Mouse (Mus musculus) thymus, adult 18-20 months (tissue): ENCODE data around the gene Tspan11.

Experiments used
- DNase-seq, 2 experiments: peaks; one replicate each; pipeline ENCODE4 v3.0.0; 2022; ENCODE audit warnings: mixed read lengths in 2 of 2

Gene Tspan11

DNA sequence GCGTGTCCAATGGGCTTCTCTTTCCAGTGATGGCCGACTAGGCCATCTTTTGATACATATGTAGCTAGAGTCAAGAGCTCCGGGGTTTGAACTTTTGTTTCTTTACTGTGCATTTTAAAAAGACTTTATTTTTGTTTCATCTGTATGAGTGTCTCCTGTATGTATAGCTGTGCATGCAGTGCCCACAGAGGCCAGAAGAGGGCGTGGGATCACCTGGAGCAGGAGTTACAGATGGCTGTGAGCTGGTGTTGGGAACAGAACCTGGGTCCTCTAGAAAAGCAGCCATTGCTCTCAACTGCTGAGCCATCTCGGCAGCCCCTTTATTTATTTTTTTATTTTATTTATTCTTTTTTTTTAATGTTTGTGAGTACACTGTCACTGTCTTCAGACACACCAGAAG, 109.5 kb downstream of the Tspan11 start:
- DNase-seq = no peak

DNA sequence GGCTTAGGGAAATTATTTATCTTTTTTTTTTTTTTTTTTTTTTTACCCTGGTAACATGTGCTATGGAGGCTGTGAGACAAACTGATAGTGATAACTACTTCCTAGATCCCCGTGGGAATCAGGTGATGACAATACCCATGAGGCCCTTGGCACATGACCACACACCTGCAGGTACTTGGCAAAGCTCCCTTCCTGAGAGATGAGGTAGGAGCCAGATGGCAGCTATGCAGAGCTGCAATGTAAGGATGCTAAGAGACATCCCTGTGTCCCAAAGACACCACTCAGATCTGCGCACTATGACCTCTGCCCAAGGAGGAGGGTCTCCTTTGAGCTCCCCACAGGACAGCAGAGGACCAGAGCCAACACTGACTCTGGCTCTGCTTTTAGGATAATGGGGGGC, 111.7 kb downstream of the Tspan11 start:
- no peak for DNase-seq

DNA sequence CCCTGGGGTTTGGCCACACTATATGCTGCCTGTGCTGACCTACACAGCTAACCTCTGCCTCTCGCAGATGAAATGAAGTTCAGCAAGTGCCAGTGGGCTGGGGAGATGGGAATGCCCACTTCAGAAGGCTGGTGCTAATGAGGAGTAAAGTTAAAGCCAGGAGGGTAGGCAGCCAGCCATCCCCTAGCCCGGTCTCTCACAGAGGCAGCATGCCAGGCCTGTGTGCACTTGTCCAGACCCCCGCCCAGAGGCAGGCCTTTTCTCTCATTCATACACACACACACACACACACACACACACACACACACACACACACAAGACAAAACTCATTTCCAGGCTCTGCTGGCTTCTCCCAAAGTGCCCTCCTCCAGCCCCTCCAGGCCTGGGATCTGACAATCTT, 113.4 kb downstream of the Tspan11 start:
- no peak for DNase-seq

DNA sequence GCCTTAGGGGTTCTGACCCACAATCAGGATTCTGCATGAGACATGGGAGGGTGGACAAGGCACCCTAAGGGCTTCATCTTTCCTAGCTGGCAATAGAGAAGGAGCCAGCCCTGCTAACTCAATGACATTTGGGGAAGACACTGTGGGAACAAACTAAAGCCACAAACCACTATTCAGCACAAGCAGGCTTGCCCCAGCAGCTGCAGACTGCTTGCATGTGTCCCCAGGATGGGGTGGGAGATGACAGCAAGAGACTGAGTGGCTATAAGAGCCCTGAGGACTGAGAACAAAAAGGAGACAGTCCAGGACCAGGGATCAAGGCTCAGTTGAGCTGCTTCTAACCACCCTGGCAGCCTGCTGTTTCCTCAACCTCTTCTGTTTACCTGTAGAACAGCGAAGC, 114.2 kb downstream of the Tspan11 start:
- DNase-seq = no peak

DNA sequence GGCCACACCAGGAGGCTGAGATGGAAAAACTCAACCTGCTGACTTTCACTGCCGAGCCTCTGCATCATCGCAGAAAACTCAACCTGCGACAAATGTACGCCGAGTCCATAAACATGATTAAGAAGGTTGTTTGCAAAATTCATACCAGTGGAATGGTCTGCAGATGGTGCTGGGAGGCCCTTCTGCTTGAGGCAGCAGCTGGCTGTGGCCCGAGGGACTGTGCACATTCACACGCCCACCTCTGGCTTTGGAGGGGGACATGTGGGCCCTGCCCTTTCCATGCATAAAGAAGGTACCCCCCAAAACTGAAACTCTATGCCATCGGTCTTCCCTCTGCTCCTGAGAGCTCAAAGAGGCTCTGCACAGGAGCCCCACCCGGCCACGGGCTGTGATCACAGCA, 114.7 kb downstream of the Tspan11 start:
- DNase-seq = no peak

DNA sequence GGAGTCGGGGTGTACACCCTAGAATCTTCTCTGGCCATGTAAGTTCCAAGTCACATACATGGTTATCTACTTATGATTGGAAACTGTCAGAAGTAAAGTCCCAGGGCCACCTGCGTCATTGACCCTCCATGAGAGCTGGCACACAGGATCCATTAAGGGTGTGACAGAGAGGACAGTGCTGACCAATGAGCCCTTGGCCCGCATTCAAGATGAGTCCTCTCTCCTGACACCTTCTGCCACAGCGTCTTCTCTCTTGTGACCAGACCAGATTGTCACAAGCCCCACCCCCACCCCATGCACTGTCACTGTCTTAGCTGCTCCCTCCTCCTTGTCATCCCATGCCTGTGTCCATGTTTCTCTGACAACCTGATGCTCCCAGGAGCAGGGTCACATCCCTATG, 115.3 kb downstream of the Tspan11 start:
- no peak for DNase-seq

DNA sequence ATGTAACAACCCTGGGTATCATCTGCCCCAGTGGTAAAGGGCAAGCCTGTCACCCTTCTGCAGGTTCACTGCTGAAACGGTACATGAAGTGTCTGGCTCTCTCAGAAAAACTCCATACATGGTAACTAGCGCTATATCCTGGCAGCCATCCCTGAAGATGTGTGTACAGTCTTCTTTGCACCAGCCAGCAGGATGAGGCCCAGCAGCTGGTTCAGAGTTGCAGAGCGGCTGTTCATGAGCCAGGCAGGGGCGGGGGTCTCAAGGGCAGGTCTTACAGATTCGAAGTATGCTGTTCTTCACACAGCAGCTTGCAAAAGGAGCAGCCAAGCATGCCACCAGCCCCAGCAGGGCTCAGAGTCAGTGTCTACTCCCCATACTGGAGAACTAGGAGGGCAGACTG, 116.2 kb downstream of the Tspan11 start:
- no peak for DNase-seq
